Mouse (Mus musculus) mature B cell (primary cell): ENCODE results near the gene Hoxa6.

Source experiments
- in situ Hi-C: fragments of 300-500 bp; cut with MboI; formaldehyde crosslinking; loops from 2 replicates; pipeline ENCODE4 v1.14.3; 2019

The Hoxa6 gene

GRCm38 (mm10) chr6:52229558-52230416 is 21.3 kb upstream of the Hoxa6 start:
- in situ Hi-C loops = loop anchor here (5.0 to 25.0 kb wide), 4 partner anchors 645 to 1417 kb away; no protein-coding TSS in a partner anchor

DNA sequence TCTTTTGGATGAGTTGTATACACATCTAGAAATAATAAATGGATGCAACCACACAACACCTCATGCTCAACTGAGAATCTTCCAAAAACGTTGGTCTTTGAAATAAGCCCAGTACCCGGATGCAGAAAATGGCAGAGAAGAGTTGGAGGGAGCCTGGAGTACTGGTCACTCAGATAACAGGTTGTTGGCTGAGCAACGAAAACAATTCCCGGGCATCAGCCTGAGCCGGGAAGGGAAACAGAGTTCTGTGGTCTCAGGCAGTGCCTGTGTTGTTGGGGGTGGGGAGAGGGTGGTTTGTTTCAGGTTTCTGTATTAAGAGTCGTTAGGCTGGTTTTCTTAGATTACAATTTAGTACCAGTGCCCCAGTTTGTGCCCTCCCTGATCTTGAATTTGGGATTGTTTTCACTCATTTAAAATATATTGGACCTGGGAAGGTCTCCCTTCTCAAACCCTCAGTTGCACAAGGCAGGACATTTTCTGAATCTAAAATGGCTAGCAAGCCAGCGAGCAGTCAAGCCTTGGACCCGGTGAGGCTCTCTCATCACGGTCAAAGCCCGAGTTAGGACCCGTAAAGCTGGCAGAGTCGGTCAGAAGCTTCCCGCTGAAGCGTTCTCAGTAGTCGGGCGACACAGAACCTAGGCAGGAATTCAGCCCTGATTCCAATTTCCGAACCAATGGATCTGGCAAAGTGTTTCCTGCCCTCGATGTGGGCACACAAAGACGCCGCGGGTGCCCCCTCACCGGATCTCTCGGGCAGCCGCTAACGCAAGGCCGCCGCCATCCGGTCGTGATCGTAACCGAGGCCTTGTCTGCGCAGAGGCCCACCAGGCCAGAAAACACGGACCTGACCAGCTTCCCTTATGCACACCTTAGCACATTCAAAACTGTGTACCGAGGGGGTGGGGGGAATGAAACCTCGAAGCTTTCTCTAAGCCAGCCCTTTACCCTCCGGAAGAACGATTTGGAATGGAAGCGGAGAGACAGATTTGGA is 20.2 kb upstream of the Hoxa6 start:
- in situ Hi-C loops = loop anchor here (5.0 to 25.0 kb wide), 4 partner anchors 644 to 1416 kb away; no protein-coding TSS in a partner anchor

GRCm38 (mm10) chr6:52227470-52228222 is 19.1 kb upstream of the Hoxa6 start:
- in situ Hi-C loops = loop anchor here (5.0 to 25.0 kb wide), 4 partner anchors 643 to 1415 kb away; no protein-coding TSS in a partner anchor

DNA sequence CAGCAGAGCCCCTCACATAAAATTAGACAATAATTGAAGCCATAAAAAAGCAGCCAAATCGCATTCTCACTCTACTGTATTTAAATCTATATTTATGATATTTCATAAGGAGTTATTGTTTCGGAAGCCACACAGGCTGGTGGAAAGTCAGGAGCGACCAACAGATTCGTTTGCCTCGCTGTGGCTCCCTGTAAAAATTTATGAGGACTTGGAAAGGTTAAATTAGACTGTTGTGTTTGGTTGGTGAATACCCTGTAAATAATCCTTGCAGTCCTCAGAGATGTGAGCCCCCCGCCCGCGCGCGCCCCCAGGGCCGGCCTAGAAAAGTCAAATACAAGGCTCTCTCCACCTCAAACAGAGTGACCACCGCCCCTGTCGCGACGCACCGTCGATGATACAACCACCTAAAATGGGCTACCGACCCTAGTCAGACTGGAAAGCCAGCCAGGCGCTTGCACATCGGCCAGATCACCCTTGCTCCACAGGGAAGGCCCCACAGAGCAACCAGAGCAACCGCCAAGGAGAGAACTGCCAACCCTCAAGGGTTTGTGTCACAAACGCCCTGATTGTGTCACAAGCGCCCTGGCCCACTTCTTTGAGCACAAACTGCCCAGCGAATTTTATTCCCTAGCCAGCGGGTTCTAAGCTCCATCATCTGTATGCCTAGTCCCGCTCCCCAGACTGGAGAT is 18.2 kb upstream of the Hoxa6 start:
- in situ Hi-C loops = loop anchor here (5.0 to 25.0 kb wide), 4 partner anchors 642 to 1414 kb away; no protein-coding TSS in a partner anchor

DNA sequence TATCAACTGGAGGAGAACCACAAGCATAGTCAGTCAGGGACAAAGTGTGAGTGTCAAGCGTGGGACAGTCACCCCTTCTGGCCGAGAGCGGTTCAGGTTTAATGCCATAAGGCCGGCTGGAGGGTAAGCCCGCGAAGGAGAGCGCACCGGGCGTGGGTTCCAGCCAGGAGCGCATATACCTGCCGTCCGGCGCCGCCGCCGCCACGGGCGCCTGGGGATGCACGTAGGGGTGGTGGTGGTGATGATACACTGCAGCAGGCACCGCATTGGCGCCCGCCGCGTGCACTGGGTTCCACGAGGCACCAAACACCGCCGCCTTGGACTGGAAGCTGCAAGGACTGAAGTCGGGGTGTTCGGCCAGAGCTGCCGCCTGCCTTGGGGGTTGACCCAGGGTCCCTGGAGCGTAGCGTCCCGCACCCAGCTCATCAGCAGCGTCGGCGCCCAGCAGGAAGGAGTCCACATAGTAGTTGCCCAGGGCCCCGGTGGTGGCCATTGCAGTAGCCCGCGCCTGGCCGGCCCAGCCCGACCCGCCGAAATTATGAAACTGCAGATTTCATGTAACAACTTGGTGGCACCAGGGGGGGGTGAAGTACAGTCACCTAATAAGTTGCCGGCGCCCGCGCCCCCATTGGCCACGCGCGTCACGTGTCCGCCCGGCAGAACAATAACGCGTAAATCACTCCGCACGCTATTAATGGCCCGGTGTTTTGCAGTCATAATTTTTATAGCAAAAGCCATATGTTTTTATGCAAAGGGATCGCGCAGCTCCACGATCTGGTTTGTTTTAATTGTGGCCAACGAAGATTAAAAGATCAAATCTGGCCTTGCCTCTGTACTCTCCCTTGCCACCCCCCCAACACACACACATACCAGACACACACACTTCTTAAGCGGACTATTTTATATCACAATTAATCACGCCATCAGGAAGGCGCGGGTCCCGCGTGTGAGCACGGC is 17.4 kb upstream of the Hoxa6 start:
- in situ Hi-C loops = loop anchor here (5.0 to 25.0 kb wide), 4 partner anchors 641 to 1414 kb away; no protein-coding TSS in a partner anchor

DNA sequence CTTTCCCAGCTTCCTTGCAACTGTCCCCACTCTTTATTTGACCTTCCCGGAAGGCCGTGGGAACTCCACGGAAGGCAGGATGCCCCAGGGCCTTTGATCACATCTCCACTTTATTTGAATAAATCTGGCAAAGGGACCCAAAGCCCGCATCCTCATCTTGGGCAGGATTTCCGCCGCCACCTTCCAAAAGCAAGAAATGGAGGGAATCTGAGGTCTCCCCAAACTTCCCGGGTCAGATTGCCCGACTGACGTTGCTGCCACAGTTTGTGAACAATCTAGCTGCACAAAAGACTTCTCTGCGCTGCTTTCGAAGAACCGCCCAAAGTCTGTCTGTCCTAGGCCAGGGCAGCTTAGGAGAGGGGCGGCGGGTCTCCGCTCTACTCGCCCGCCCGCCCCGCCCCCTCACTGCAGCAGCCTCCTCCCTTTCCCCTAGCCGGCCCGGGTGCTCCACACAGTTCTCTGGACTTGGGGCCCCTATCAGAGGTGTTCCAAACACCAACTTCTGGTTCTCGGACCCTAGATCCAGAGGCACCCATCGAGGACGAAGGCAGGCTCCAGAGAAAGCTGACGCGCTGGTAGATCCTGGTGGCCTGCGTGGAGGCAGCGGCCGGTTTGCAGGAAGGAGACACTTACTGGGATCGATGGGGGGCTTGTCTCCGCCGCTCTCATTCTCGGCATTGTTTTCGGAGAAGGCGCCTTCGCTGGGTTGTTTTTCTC is 16.5 kb upstream of the Hoxa6 start:
- in situ Hi-C loops = loop anchor here (5.0 to 25.0 kb wide), 4 partner anchors 640 to 1413 kb away; no protein-coding TSS in a partner anchor

- in situ Hi-C loops = loop anchor here (10.0 kb wide), 2 partner anchors 639 to 839 kb away; no protein-coding TSS in a partner anchor
Observed at GRCm38 (mm10) chr6:52223939-52224760, 15.6 kb upstream of the Hoxa6 start.

GRCm38 (mm10) chr6:52222729-52223128 is 14.2 kb upstream of the Hoxa6 start:
- in situ Hi-C loops = loop anchor here (10.0 kb wide), 2 partner anchors 638 to 838 kb away; no protein-coding TSS in a partner anchor

- in situ Hi-C loops = loop anchor here (10.0 kb wide), 2 partner anchors 637 to 837 kb away; no protein-coding TSS in a partner anchor
Observed at GRCm38 (mm10) chr6:52221993-52222685, 13.6 kb upstream of the Hoxa6 start.

DNA sequence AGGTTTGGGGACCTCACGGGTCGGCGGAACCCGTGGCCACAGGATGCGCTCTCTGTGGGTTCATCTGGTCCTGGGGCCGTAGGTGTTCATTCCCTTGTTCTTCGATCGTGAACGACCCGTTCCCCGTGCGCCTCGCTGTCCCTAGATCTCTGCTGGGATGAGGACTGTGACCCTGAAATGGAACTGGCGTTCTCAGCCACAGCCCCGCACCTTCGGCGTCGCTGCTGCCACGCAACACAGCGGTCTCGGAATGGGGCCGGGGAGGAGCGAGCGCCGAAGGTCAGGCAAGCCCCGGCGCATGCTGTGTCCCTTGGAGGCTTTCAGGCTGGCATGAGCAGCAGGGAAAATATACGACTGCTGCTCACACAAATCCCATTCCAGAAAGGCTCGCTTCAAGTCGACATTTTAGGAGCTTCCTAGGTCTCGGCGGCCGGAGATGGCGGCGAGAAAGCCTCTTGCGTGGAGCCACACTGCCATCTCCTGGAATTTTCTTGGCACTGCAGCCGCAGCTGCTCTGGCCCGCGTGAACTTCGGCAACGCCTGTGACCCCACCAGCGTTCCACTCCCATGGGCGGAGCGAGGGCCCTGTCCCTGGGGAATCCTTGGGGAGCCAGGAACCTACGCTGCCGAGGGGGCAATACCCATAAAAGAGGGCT is 12.9 kb upstream of the Hoxa6 start, which contains the start of gene Hoxa7:
Gene Hoxa7, minus strand, starts transcription at position 518 of the 656 bp plus-strand sequence.
- in situ Hi-C loops = loop anchor here (10.0 kb wide), 2 partner anchors 637 to 837 kb away; no protein-coding TSS in a partner anchor

GRCm38 (mm10) chr6:52220865-52221310 is 12.4 kb upstream of the Hoxa6 start:
- in situ Hi-C loops = loop anchor here (10.0 kb wide), 2 partner anchors 636 to 836 kb away; no protein-coding TSS in a partner anchor

DNA sequence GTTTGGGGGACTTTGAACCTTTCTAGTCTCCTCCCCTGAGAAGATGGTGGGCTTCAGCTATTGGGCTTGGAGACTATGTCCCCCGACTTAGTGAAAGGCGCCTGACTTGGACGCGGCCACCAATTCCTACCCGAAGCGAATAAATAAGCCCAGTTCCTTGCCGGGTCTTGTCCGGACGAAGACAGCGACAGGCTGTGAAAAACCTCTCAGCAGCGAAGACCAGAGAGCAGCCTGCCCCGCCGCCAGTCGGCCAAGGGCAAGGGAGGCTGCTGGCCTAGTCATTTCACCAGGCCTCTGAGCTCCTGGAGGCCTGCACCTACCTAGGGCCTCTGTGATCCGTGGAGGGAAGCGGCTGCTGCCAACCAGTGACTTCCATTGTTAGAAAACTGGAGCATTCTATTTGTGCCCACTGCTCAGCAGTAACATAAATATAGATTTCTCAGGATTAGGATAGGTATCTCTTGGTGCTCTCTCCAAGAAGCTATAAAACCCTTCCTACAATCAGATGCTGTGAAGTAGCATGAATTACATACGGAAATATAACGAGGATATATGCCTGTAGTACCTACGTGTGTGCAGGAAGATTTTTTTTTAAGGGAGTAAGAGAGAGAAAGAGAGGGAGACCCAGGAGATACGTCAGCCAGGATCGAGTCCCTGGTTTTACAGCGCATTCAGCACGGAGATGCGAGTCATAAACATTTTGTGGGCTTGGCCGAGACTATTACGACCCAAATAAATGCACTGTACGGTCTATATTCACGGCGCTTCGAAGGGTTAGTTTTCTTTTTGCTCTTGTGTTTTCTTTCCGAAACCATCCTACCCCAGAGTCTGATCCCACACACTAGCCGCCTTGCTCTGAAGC is 11.7 kb upstream of the Hoxa6 start:
- in situ Hi-C loops = loop anchor here (10.0 kb wide), 2 partner anchors 635 to 835 kb away; no protein-coding TSS in a partner anchor

DNA sequence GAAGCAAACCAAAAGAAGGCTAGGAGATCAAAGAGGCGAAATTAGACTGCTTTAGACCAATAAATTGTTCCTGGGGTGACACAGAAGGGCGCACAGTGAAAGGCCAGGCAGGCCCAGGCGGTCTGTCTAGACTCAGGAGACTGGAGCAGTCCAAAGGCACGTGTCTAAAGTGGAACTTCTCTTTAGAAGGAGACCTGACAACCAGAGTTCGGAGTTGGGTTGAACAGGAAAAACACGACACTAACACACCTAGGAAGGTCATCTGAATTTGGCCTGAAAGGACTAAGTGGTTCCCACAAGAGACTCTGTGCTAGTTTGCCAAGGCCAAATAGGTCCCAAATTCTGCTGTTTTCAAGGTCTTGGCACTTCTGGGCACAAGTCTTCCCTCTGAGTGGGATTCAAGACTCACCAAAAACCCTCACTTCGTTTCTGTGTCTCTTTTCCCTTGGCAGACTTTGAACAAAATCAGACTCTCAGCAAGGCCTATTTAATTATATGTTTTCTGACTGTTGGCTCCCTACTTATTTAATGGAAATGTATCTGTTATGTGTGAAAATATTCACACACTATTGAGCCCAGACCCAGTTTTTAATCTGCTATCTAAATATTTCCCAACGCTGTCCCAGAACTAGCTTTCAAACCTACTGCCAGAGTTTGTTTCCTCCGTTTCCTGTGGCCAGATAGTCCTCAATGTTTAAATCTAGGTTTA is 10.9 kb upstream of the Hoxa6 start:
- in situ Hi-C loops = no loop called here

DNA sequence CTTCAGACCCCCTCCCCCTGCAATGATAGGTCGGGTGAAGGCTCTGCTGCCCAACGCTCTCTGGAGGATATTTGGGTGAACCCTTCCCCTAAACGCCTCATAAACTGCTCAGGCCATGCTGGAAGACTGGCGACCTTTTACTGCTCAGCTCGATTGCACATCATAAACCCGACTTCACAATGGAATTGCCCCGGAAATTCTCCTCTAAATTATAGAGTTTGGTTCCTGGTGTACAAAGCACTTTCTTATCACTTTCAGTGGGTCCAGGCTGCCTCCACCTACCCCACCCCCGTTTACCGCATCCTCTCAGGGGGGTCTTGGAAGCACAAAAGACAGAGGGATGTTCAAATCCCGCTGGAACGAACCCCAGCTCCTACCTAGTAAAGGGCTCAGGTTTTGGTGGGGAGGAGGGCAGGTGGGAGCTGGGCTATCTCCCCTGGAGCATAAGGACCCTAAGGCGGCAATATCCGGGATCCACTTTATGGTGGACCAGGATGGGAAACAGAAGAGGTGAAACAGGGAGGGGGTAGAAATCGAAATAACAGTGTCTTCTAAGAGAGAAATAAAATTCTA is 10.2 kb upstream of the Hoxa6 start:
- in situ Hi-C loops = no loop called here
